Mouse (Mus musculus): ENCODE data around the gene Fzd4. TPM values are rescaled to one million over a fixed set of nuclear protein-coding genes. Genes with fewer than 3 reads are reported as not detected.

Fzd4 gene
- total RNA-seq, 2 experiments from 2014 or later, result 6.4 to 10.2 TPM

- no peak for DNase-seq (ENCODE audit: low spot score in 2 of 2)
- intact Hi-C loops (cut with DNase I), result no loop called here
Measured at GRCm38 (mm10) chr7:89396386-89396785, 7.8 kb upstream of the Fzd4 start.

- DNase-seq (ENCODE audit: low spot score in 2 of 2), result no peak
- intact Hi-C loops (cut with DNase I), result no loop called here
Measured at GRCm38 (mm10) chr7:89397837-89398534, 6.2 kb upstream of the Fzd4 start.

- no peak for DNase-seq (ENCODE audit: low spot score in 2 of 2)
- intact Hi-C loops (cut with DNase I), result no loop called here
Measured at GRCm38 (mm10) chr7:89400721-89401120, 3.4 kb upstream of the Fzd4 start.

- DNase-seq (ENCODE audit: low spot score in 2 of 2), result no peak
- intact Hi-C loops (cut with DNase I), result no loop called here
Measured at GRCm38 (mm10) chr7:89401136-89401858, 2.9 kb upstream of the Fzd4 start.

- intact Hi-C loops (cut with DNase I), result no loop called here
- DNase-seq (ENCODE audit: low spot score in 2 of 2), result no peak
Measured at GRCm38 (mm10) chr7:89401936-89402335, 2.2 kb upstream of the Fzd4 start.

GRCm38 (mm10) chr7:89403053-89403972, 842 bp upstream of the Fzd4 start:
- intact Hi-C loops (cut with DNase I), result no loop called here
- peak; percentile 34 to 48 for DNase-seq (ENCODE audit: low spot score in 2 of 2)

- intact Hi-C loops (cut with DNase I), result loop anchor here (5.0 kb wide), 1 partner anchor 68 kb away; no protein-coding TSS in a partner anchor
- DNase-seq (ENCODE audit: low spot score in 2 of 2), result no peak
Measured at GRCm38 (mm10) chr7:89404734-89405440, 732 bp downstream of the Fzd4 start.

- no peak for DNase-seq (ENCODE audit: low spot score in 2 of 2)
- intact Hi-C loops (cut with DNase I), result loop anchor here (5.0 kb wide), 1 partner anchor 69 kb away; no protein-coding TSS in a partner anchor
Measured at GRCm38 (mm10) chr7:89406011-89406410, 1.9 kb downstream of the Fzd4 start.

- no peak for DNase-seq (ENCODE audit: low spot score in 2 of 2)
- intact Hi-C loops (cut with DNase I), result loop anchor here (5.0 kb wide), 1 partner anchor 70 kb away; no protein-coding TSS in a partner anchor
Measured at GRCm38 (mm10) chr7:89407006-89407940, 3.1 kb downstream of the Fzd4 start.

GRCm38 (mm10) chr7:89410294-89410693, 6.1 kb downstream of the Fzd4 start:
- intact Hi-C loops (cut with DNase I), result no loop called here

GRCm38 (mm10) chr7:89411346-89411745, 7.2 kb downstream of the Fzd4 start:
- DNase-seq (ENCODE audit: low spot score in 2 of 2), result no peak
- intact Hi-C loops (cut with DNase I), result no loop called here

More at GRCm38 (mm10) chr7:89410294-89410693, 6.1 kb downstream of the Fzd4 start:
- no peak for DNase-seq (ENCODE audit: low spot score in 2 of 2)

- intact Hi-C loops (cut with DNase I), result no loop called here
- no peak for DNase-seq (ENCODE audit: low spot score in 2 of 2)
Measured at GRCm38 (mm10) chr7:89412094-89412493, 7.9 kb downstream of the Fzd4 start.

GRCm38 (mm10) chr7:89416027-89416426, 11.9 kb downstream of the Fzd4 start:
- no peak for DNase-seq (ENCODE audit: low spot score in 2 of 2)
- intact Hi-C loops (cut with DNase I), result no loop called here

GRCm38 (mm10) chr7:89417707-89418106, 13.6 kb downstream of the Fzd4 start:
- no peak for DNase-seq (ENCODE audit: low spot score in 2 of 2)
- intact Hi-C loops (cut with DNase I), result no loop called here

GRCm38 (mm10) chr7:89418127-89418653, 14.0 kb downstream of the Fzd4 start:
- intact Hi-C loops (cut with DNase I), result no loop called here

GRCm38 (mm10) chr7:89418917-89419679, 14.9 kb downstream of the Fzd4 start:
- peak in 1 of 2 experiments; percentile 24 for DNase-seq (ENCODE audit: low spot score in 2 of 2)
- intact Hi-C loops (cut with DNase I), result loop anchor here (1.0 kb wide), 1 partner anchor 251 kb away; no protein-coding TSS in a partner anchor

More at GRCm38 (mm10) chr7:89418127-89418653, 14.0 kb downstream of the Fzd4 start:
- no peak for DNase-seq (ENCODE audit: low spot score in 2 of 2)

GRCm38 (mm10) chr7:89421294-89421693, 17.1 kb downstream of the Fzd4 start:
- no peak for DNase-seq (ENCODE audit: low spot score in 2 of 2)
- intact Hi-C loops (cut with DNase I), result loop anchor here (5.0 kb wide), 1 partner anchor 334 kb away; no protein-coding TSS in a partner anchor
